Mouse (Mus musculus) ZHBTc4 (cell line): ENCODE measurements around the gene Dcp1a.
"Not testable (repeated sequence)": the region's sequence is repeated elsewhere in the genome, so short reads cannot be mapped to it uniquely, and the experiment has no call there.

ENCODE experiments used
- DNase-seq: peaks from one replicate; pipeline ENCODE4 v3.0.0-alpha.2; 2011; ENCODE audit warnings: low read depth, low spot score

Dcp1a gene

GRCm38 (mm10) chr14:30515931-30516723 is 36.8 kb downstream of the Dcp1a start:
- peak; percentile 69 for DNase-seq

GRCm38 (mm10) chr14:30519323-30519722 is 40.0 kb downstream of the Dcp1a start:
- DNase-seq = no peak

- DNase-seq = no peak
Observed at GRCm38 (mm10) chr14:30523356-30523755, 44.0 kb downstream of the Dcp1a start.

- peak; percentile 51 for DNase-seq
Observed at GRCm38 (mm10) chr14:30528392-30528791, 49.1 kb downstream of the Dcp1a start.

- DNase-seq = peak; percentile 70
Observed at GRCm38 (mm10) chr14:30528961-30529360, 49.6 kb downstream of the Dcp1a start.

- DNase-seq = peak; percentile 82
Observed at GRCm38 (mm10) chr14:30529454-30529853, 50.1 kb downstream of the Dcp1a start.

GRCm38 (mm10) chr14:30530726-30531269 is 51.5 kb downstream of the Dcp1a start:
- peak; percentile 91 for DNase-seq

- DNase-seq = peak; percentile 58
Observed at GRCm38 (mm10) chr14:30531431-30531830, 52.1 kb downstream of the Dcp1a start.

GRCm38 (mm10) chr14:30531896-30532295 is 52.6 kb downstream of the Dcp1a start:
- DNase-seq = peak; percentile 43

- no peak for DNase-seq
Observed at GRCm38 (mm10) chr14:30533780-30534450, 54.6 kb downstream of the Dcp1a start.

- no peak for DNase-seq
Observed at GRCm38 (mm10) chr14:30541541-30541940, 62.2 kb downstream of the Dcp1a start.

GRCm38 (mm10) chr14:30543331-30543730 is 64.0 kb downstream of the Dcp1a start:
- not testable (repeated sequence) for DNase-seq

GRCm38 (mm10) chr14:30548131-30548720 is 68.9 kb downstream of the Dcp1a start, which contains the start of gene Tkt:
TSS of gene Tkt (plus strand) at chr14:30548359.
- DNase-seq = no peak

GRCm38 (mm10) chr14:30548965-30549776 is 69.8 kb downstream of the Dcp1a start:
- DNase-seq = peak; percentile 95

GRCm38 (mm10) chr14:30549777-30550149 is 70.4 kb downstream of the Dcp1a start:
- DNase-seq = no peak

GRCm38 (mm10) chr14:30550232-30551070 is 71.1 kb downstream of the Dcp1a start:
- no peak for DNase-seq

- DNase-seq = no peak
Observed at GRCm38 (mm10) chr14:30551509-30551908, 72.2 kb downstream of the Dcp1a start.

GRCm38 (mm10) chr14:30551981-30552380 is 72.6 kb downstream of the Dcp1a start:
- DNase-seq = no peak

GRCm38 (mm10) chr14:30553185-30553584 is 73.8 kb downstream of the Dcp1a start:
- no peak for DNase-seq

GRCm38 (mm10) chr14:30556651-30557050 is 77.3 kb downstream of the Dcp1a start:
- DNase-seq = no peak
